Mouse (Mus musculus) embryonic facial prominence, embryonic 10.5 days (tissue): ENCODE measurements at regions not wholly inside any gene's neighbourhood (a gene's known extent, or its start where the extent isn't known, plus 50 kb on each side); places are given as distances from the start of the nearest gene placed in this dataset.
"Not testable (repeated sequence)": the region's sequence is repeated elsewhere in the genome, so short reads cannot be mapped to it uniquely, and the experiment has no call there.

Source experiments
- DNase-seq: peaks from one replicate; pipeline ENCODE4 v3.0.0-alpha.2; 2017; ENCODE audit warnings: low spot score
- H3K27ac ChIP-seq: fragments of 300-500 bp; sonication (generic); replicated peaks from 2 replicates; pipeline ENCODE4 v1.5.1; 2016; ENCODE audit warnings: mild to moderate bottlenecking
- H3K27me3 ChIP-seq: fragments of 300-500 bp; sonication (generic); replicated peaks from 2 replicates; pipeline ENCODE4 v1.6.1; 2016; ENCODE audit warnings: low read depth, mild to moderate bottlenecking; ENCODE audit not compliant: poor library complexity, severe bottlenecking
- H3K36me3 ChIP-seq: fragments of 300-500 bp; sonication (generic); replicated peaks from 2 replicates; pipeline ENCODE4 v1.6.1; 2016; ENCODE audit warnings: mild to moderate bottlenecking, moderate library complexity
- H3K4me1 ChIP-seq: fragments of 300-500 bp; sonication (generic); 2 replicates; pipeline ENCODE4 v1.6.1; 2016
- H3K4me3 ChIP-seq: fragments of 300-500 bp; sonication (generic); 2 replicates; pipeline ENCODE4 v1.5.1; 2016; ENCODE audit warnings: mild to moderate bottlenecking, moderate library complexity
- H3K9me3 ChIP-seq: fragments of 300-500 bp; sonication (generic); 2 replicates; pipeline ENCODE4 v1.6.1; 2016; ENCODE audit warnings: mild to moderate bottlenecking
- WGBS: fragments of 180-500 bp; shearing (Covaris S2); methylation state at CpG from one replicate; pipeline ENCODE4 v1.1.7; 2016; 5-methylcytosine and 5-hydroxymethylcytosine counted together

GRCm38 (mm10) chr1:112486046-112486445, 621.3 kb upstream of the Dsel start:
- DNase-seq, H3K27ac ChIP-seq, H3K4me1 ChIP-seq, H3K9me3 ChIP-seq, H3K36me3 ChIP-seq, H3K4me3 ChIP-seq, H3K27me3 ChIP-seq: not testable (repeated sequence)
- WGBS: 87% methylated on average over 5 of the region's 5 CpGs

- Histone ChIP-seq H3K4me1 (no peaks in the 10 kb centered on the region), H3K4me3 (no peak overlapping the region), H3K36me3 (no peaks in the 10 kb centered on the region), H3K9me3 (no peaks in the 10 kb centered on the region), H3K27ac (no peak overlapping the region), H3K27me3 (no peaks in the 10 kb centered on the region)
- WGBS: 35% methylated on average over 11 of the region's 11 CpGs
- peak; percentile 64 for DNase-seq
Observed at GRCm38 (mm10) chr1:112456047-112456446, 591.3 kb upstream of the Dsel start.

DNA sequence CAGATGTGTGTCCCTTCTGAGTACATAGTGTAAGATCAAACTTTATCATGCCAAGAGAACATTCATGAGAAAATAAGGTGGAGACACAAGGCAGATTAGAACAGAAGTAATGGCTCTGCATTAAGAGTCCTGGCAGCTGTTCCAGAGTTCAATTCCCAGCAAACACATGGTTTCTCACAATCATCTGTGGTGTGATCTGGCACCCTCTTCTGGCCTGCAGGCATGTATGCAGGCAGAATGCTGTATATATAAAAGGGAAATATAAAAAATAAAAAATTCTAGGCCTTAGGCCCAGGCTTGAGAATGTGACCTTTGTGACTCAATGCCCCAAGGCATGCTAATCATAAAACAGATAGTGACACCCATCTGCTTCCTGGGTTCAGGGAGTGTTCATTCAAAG, 587.7 kb upstream of the Dsel start:
- DNase-seq: no peak
- Histone ChIP-seq H3K27ac (no peak overlapping the region), H3K27me3 (no peaks in the 10 kb centered on the region), H3K36me3 (no peaks in the 10 kb centered on the region), H3K9me3 (no peaks in the 10 kb centered on the region), H3K4me1 (no peaks in the 10 kb centered on the region), H3K4me3 (no peak overlapping the region)

DNA sequence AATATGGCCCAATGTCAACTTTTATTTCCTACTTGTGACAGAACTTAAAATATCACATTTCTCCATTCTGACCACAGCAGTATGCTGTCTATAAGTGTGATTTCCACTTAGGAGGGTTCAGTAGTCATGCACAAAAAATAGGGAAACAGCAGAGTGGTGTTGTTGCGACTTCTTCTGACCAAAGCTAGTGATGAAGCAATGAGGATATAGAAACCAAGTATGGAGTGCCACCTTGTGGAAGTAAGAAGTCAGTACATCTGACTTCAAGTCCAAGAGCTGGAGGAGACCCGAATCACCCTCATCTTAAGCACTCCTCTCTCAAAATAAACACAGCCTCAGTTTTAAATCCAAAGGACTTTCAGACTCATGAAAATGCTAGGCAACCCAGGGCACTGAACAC, 586.9 kb upstream of the Dsel start:
- Histone ChIP-seq H3K4me3 (no peak overlapping the region), H3K36me3 (no peaks in the 10 kb centered on the region), H3K4me1 (no peaks in the 10 kb centered on the region), H3K9me3 (no peaks in the 10 kb centered on the region), H3K27ac (no peak overlapping the region), H3K27me3 (no peaks in the 10 kb centered on the region)
- no peak for DNase-seq
- WGBS: 22% methylated on average over 2 of the region's 2 CpGs

- Histone ChIP-seq H3K27ac (no peak overlapping the region), H3K4me3 (no peak overlapping the region), H3K36me3 (no peaks in the 10 kb centered on the region), H3K27me3 (no peaks in the 10 kb centered on the region), H3K4me1 (no peaks in the 10 kb centered on the region), H3K9me3 (no peaks in the 10 kb centered on the region)
- DNase-seq: no peak
- WGBS: 75% methylated on average over 2 of the region's 2 CpGs
Observed at GRCm38 (mm10) chr1:112439109-112439508, 574.4 kb upstream of the Dsel start.

- Histone ChIP-seq H3K27ac (no peak overlapping the region), H3K36me3 (no peaks in the 10 kb centered on the region), H3K4me1 (peaks cover 6% of the 10 kb centered on the region; the same call in 1 of the 2 replicates), H3K4me3 (peak overlapping the region; percentile 64), H3K9me3 (no peaks in the 10 kb centered on the region), H3K27me3 (peaks cover 27% of the 10 kb centered on the region)
- peak; percentile 73 for DNase-seq
- 3% methylated on average over 37 of the region's 37 CpGs for WGBS
Observed at GRCm38 (mm10) chr1:112416350-112417083, 551.8 kb upstream of the Dsel start.

- no peaks in the 10 kb centered on the region for H3K9me3 ChIP-seq
- H3K27me3 ChIP-seq: no peaks in the 10 kb centered on the region
- no peak overlapping the region for H3K4me3 ChIP-seq
- peak; percentile 56 for DNase-seq
- WGBS: 49% methylated on average over 3 of the region's 3 CpGs
- H3K4me1 ChIP-seq: no peaks in the 10 kb centered on the region
- no peaks in the 10 kb centered on the region for H3K36me3 ChIP-seq
- no peak overlapping the region for H3K27ac ChIP-seq
Observed at GRCm38 (mm10) chr1:112388807-112389206, 524.1 kb upstream of the Dsel start.

- 67% methylated on average over 1 of the region's 1 CpGs for WGBS
- Histone ChIP-seq H3K36me3 (no peaks in the 10 kb centered on the region), H3K4me1 (no peaks in the 10 kb centered on the region), H3K27me3 (no peaks in the 10 kb centered on the region), H3K27ac (no peak overlapping the region), H3K4me3 (no peak overlapping the region), H3K9me3 (no peaks in the 10 kb centered on the region)
- DNase-seq: no peak
Observed at GRCm38 (mm10) chr1:112384015-112384414, 519.3 kb upstream of the Dsel start.

DNA sequence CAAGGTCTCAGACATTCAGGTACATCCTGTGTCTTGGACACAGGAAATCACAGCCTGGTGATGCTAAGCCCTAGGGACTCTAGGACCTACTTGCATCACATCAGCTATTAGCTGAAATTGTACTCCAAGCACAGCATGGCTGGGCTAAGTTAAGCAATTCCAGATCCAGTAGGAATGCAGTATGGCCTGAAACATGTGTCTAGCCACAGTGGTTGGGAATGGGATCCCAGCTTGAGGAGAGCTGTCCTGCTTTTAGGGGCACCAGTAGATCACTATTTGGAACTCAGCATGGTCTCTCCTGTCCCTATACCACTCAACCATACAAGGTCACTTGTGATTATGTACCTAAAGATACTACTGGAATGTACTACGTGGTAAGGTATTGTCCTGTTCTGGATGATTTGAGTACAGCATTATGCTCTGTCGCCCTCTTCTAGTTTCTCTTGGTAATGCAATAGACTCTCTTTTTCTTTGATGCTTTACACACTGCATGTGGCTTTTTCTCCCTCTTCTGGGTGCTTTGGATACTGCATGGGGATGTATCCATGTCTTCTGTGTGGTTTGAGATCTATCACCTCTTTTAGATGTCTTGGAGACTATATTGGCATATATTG, 515.0 kb upstream of the Dsel start:
- Histone ChIP-seq H3K27me3 (no peaks in the 10 kb centered on the region), H3K27ac (no peak overlapping the region), H3K4me3 (no peak overlapping the region), H3K4me1 (no peaks in the 10 kb centered on the region), H3K9me3 (no peaks in the 10 kb centered on the region), H3K36me3 (no peaks in the 10 kb centered on the region)
- WGBS: 21% methylated on average over 2 of the region's 2 CpGs
- peak; percentile 30 for DNase-seq

GRCm38 (mm10) chr1:112378660-112379059, 513.9 kb upstream of the Dsel start:
- Histone ChIP-seq H3K27me3 (no peaks in the 10 kb centered on the region), H3K4me1 (no peaks in the 10 kb centered on the region), H3K9me3 (no peaks in the 10 kb centered on the region), H3K36me3 (no peaks in the 10 kb centered on the region), H3K27ac (no peak overlapping the region), H3K4me3 (no peak overlapping the region)
- WGBS: 10% methylated on average over 2 of the region's 2 CpGs
- DNase-seq: peak; percentile 50

- Histone ChIP-seq H3K9me3 (no peaks in the 10 kb centered on the region), H3K27me3 (no peaks in the 10 kb centered on the region), H3K36me3 (no peaks in the 10 kb centered on the region), H3K4me3 (no peak overlapping the region), H3K27ac (no peak overlapping the region), H3K4me1 (no peaks in the 10 kb centered on the region)
- WGBS: 98% methylated on average over 1 of the region's 1 CpGs
- DNase-seq: no peak
Observed at GRCm38 (mm10) chr1:112355816-112356215, 491.1 kb upstream of the Dsel start.
